Mouse (Mus musculus) forebrain, embryonic 13.5 days (tissue): ENCODE measurements at regions not wholly inside any gene's neighbourhood (a gene's known extent, or its start where the extent isn't known, plus 50 kb on each side); places are given as distances from the start of the nearest gene placed in this dataset.

Source experiments
- ATAC-seq: fragments of 200-750 bp; cut with Nextera tagmentation; 2 replicates; pipeline ENCODE4 v1.8.0; 2017
- H3K27ac ChIP-seq: fragments of 300-500 bp; sonication (generic); 2 replicates; pipeline ENCODE4 v1.5.1; 2015; ENCODE audit warnings: inconsistent platforms, mild to moderate bottlenecking, moderate library complexity
- H3K27me3 ChIP-seq: fragments of 300-500 bp; sonication (generic); 2 replicates; pipeline ENCODE4 v1.6.1; 2015; ENCODE audit warnings: mild to moderate bottlenecking, inconsistent platforms
- H3K36me3 ChIP-seq: fragments of 300-500 bp; sonication (generic); 2 replicates; pipeline ENCODE4 v1.6.1; 2015; ENCODE audit warnings: mild to moderate bottlenecking, inconsistent platforms; ENCODE audit not compliant: poor library complexity, severe bottlenecking
- H3K4me1 ChIP-seq: fragments of 300-500 bp; sonication (generic); 2 replicates; pipeline ENCODE4 v1.6.1; 2015; ENCODE audit warnings: inconsistent platforms
- H3K4me2 ChIP-seq: fragments of 300-500 bp; sonication (generic); 2 replicates; pipeline ENCODE4 v1.6.1; 2015; ENCODE audit warnings: inconsistent platforms, mild to moderate bottlenecking, moderate library complexity
- H3K4me3 ChIP-seq: fragments of 300-500 bp; sonication (generic); 2 replicates; pipeline ENCODE4 v1.5.1; 2015; ENCODE audit warnings: mild to moderate bottlenecking, inconsistent platforms
- H3K9ac ChIP-seq: fragments of 300-500 bp; sonication (generic); 2 replicates; pipeline ENCODE4 v1.6.1; 2015; ENCODE audit warnings: mild to moderate bottlenecking, inconsistent platforms
- H3K9me3 ChIP-seq: fragments of 300-500 bp; sonication (generic); replicated peaks from 2 replicates; pipeline ENCODE4 v1.6.1; 2016; ENCODE audit warnings: inconsistent platforms
- WGBS: fragments of 180-500 bp; shearing (Covaris S2); methylation state at CpG from one replicate; pipeline ENCODE4 v1.1.7; 2015; 5-methylcytosine and 5-hydroxymethylcytosine counted together

DNA sequence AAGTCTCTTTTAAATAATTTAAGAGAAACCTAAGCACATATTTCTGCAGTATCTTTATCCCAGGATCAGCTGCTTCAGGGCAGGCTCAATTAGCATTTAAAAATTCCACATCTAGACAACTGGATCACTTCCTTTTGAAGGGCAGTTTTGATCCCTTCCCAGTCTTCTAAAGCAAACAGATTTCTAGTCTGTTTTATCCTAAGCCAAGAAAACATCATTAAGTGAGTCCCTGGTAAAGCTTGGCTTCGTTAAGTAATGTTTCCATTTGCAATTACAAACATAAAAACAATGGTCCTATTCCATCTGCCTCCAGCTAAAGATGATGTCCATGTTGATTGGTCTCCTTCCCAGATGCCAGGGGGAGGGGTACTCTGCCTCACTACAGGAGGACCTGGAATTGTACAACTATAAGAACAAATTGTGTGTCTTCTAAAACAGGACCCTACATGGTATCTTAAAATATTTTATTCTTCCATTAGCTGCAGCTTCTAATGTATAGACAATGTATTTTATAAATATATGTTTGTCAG is 779.8 kb upstream of the Tbl1xr1 start:
- H3K9ac ChIP-seq: no peak overlapping the region
- H3K36me3 ChIP-seq: no peaks in the 10 kb centered on the region
- no peaks in the 10 kb centered on the region for H3K9me3 ChIP-seq
- ATAC-seq: peak; percentile 71
- no peaks in the 10 kb centered on the region for H3K27me3 ChIP-seq
- WGBS: 14% methylated on average over 1 of the region's 1 CpGs
- H3K4me3 ChIP-seq: no peak overlapping the region
- H3K4me1 ChIP-seq: 0 out of 2 replicates have a peak, but pooled peaks cover 5% of the 10 kb centered on the region
- H3K27ac ChIP-seq: no peak overlapping the region
- H3K4me2 ChIP-seq: no peak overlapping the region

DNA sequence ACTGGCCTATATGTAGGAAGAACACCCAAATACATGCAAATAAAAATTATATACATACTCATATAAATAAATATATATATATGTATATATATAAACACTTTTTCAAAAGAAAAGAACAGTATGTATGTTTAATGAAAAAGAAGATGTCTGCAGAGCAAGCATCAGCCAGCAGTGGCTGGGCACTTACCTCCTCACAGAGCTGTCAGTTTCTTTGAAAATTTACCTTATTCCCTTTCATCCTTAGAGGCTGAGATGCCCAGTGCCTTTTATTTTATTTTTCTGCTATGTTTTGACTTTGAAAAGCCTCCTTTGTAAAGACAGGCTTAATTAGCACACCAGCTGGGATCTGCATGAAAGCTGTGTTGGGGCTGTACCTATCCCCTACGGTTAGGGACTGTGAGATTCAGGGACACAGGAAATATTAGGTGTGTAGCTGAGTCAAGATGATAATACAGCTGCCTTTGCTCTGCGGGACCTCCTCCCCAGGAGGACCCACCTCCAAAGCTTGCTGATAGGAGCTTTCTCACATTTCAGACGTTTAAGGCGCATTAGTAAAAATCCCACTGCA is 751.0 kb upstream of the Tbl1xr1 start:
- no peak overlapping the region for H3K4me2 ChIP-seq
- ATAC-seq: peak; percentile 73; the same call in 1 of the 2 replicates
- H3K4me1 ChIP-seq: peaks cover 4% of the 10 kb centered on the region
- no peaks in the 10 kb centered on the region for H3K9me3 ChIP-seq
- no peak overlapping the region for H3K4me3 ChIP-seq
- H3K9ac ChIP-seq: no peak overlapping the region
- H3K27me3 ChIP-seq: no peaks in the 10 kb centered on the region
- WGBS: 39% methylated on average over 4 of the region's 4 CpGs
- no peak overlapping the region for H3K27ac ChIP-seq
- no peaks in the 10 kb centered on the region for H3K36me3 ChIP-seq

DNA sequence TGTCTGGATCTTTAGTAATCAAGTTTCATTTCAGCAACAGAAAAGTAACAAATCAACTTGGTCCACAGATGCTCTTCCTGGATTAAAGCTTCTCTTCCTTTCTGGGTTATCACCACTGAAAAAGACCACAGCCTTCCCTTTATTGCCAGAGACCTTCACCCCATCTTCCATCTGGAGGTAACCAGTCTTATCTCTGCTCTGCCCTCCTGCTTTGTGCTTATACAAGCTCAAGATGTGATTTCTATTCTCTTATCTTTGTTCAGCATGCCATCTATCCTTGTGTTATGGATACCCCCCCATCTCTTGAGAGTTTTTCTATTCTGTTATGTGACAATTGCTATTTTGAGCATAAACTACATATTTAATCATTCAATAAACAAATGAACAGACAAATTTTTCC is 734.5 kb upstream of the Tbl1xr1 start:
- H3K9me3 ChIP-seq: no peaks in the 10 kb centered on the region
- no peaks in the 10 kb centered on the region for H3K36me3 ChIP-seq
- H3K4me2 ChIP-seq: no peak overlapping the region
- no peak overlapping the region for H3K9ac ChIP-seq
- ATAC-seq: no peak
- H3K4me3 ChIP-seq: no peak overlapping the region
- H3K27ac ChIP-seq: no peak overlapping the region
- no peaks in the 10 kb centered on the region for H3K27me3 ChIP-seq
- no peaks in the 10 kb centered on the region for H3K4me1 ChIP-seq

DNA sequence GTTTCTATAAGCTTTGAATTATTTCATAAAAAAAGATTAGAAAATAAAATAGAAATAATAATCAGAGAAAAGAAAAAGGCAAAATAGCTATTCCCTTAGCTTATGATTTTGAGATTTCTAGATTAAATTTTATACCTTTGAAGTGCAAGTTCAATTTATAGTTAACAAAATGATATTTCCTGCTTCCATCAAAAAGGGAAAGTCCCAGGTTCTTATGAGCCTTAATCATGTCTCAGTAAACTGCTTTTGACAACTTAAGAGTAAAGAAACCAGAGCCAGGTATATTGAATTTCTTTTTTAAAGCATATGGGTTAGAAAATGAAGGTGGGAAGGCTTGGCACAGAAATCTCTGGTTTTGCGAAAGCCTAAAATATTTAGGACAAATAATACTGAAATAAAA is 733.4 kb upstream of the Tbl1xr1 start:
- H3K9ac ChIP-seq: no peak overlapping the region
- no peaks in the 10 kb centered on the region for H3K36me3 ChIP-seq
- no peaks in the 10 kb centered on the region for H3K4me1 ChIP-seq
- H3K4me3 ChIP-seq: no peak overlapping the region
- no peak for ATAC-seq
- H3K27me3 ChIP-seq: no peaks in the 10 kb centered on the region
- H3K9me3 ChIP-seq: no peaks in the 10 kb centered on the region
- WGBS: 98% methylated on average over 1 of the region's 1 CpGs
- no peak overlapping the region for H3K27ac ChIP-seq
- no peak overlapping the region for H3K4me2 ChIP-seq

DNA sequence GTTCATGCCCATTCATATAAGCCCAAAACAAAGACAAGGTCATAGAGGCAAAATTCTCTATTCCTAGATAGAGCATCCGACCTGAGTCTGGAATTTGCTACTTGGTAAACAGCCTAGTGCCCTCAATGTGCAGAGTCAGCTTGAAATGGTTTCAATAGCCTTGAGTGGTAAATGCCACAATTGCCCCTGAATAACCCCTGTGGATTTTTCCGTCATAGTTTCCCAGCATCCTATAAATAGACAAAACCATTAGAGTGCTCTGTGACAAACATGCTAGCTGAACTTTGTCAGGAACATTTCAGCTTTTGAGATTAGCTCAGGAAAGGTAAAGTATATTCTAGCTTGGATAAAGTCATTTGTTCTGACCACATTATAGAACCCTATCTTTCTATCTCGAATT is 727.0 kb upstream of the Tbl1xr1 start:
- no peak for ATAC-seq
- Histone ChIP-seq H3K9ac (no peak overlapping the region), H3K4me3 (no peak overlapping the region), H3K36me3 (no peaks in the 10 kb centered on the region), H3K27ac (no peak overlapping the region), H3K4me1 (no peaks in the 10 kb centered on the region), H3K9me3 (no peaks in the 10 kb centered on the region), H3K4me2 (no peak overlapping the region), H3K27me3 (no peaks in the 10 kb centered on the region)
- 74% methylated on average over 3 of the region's 3 CpGs for WGBS

DNA sequence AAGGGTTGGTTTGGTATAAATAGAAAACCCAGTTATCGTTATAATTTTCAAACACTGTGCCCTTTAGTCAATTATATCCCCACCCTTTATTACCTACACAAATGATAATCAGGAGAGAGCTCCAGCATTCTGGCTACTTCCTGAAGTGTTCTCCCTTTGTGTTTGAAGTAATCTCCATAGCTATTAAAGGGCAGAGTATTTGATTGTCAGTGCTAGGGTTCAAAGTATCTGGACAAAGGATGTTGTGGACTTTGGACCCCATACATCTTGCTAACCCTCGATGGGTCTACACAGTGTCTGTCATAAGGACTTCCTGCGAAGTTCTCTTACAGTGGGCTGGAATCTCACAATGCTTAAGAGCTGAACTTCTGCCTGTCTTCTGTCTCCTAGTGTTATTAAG is 720.3 kb upstream of the Tbl1xr1 start:
- Histone ChIP-seq H3K27me3 (no peaks in the 10 kb centered on the region), H3K27ac (peak overlapping the region; percentile 63), H3K36me3 (no peaks in the 10 kb centered on the region), H3K4me2 (no peak overlapping the region), H3K4me3 (no peak overlapping the region), H3K9me3 (no peaks in the 10 kb centered on the region), H3K9ac (no peak overlapping the region), H3K4me1 (peaks cover 22% of the 10 kb centered on the region)
- ATAC-seq: peak; percentile 13; the same call in 1 of the 2 replicates
- WGBS: 58% methylated on average over 3 of the region's 3 CpGs

DNA sequence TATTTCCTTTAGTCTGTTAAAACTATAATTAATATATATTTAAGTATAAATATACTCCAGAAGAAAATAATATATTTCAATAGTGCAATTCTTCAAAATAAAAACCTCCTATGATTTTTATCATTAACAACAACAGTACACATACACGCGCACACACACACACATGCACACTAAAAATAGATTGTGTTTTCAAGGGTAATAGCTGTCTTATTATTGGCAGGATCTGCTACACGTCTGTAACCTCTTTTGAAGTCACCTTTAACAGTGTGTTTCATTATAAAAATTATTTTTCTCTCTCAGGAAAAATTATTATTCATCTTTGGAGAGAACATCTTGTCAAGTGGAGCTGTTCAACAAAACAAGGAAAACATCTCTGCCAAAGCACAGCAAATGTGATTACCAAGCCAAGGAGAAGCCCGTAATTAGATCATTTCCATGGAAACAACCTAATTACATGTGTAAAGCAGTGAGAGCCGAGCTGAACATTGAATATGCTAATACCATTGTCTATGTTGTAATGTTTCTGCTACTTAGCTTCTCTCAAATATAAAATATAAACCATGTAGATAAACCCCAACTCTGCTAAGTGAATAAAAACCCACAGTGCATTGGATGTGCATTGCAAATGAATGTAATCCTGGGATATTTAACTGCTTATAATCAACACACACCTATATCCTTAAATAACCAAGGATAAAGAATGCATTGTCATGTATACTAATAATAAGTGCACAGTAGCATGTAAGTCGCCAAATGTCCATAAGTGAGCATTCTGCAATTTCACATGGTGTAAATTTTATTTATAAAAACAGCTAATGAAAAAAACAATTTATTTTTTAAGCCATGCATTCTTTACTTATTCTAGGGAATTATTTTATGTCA is 719.4 kb upstream of the Tbl1xr1 start:
- peak overlapping the region; percentile 63 for H3K27ac ChIP-seq
- H3K4me3 ChIP-seq: no peak overlapping the region
- ATAC-seq: peak; percentile 97

DNA sequence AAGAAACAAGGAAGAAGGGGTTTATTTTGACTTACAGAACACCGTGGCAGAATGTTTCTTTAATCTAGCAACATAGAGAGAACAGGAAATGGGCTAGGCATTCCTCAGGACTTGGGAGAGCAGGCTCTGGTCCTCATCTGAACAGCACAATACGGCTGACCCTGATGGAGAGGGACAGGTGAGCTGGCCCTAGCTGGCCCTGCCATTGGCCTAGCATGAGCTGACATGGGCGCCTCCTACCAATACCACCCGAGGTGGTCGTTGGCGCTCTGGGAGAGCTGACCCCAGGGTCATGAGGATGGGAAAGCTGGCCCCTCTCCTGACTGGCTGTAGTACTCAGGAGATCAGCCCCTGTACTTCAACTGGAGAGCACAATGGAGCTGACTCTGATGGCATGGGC is 718.4 kb upstream of the Tbl1xr1 start:
- Histone ChIP-seq H3K9ac (no peak overlapping the region), H3K4me2 (no peak overlapping the region), H3K9me3 (no peaks in the 10 kb centered on the region), H3K4me1 (peaks cover 22% of the 10 kb centered on the region), H3K27ac (peak overlapping the region; percentile 48; the same call in 1 of the 2 replicates), H3K4me3 (no peak overlapping the region), H3K36me3 (no peaks in the 10 kb centered on the region), H3K27me3 (no peaks in the 10 kb centered on the region)
- 89% methylated on average over 6 of the region's 6 CpGs for WGBS
- ATAC-seq: no peak

More for the DNA sequence above, 719.4 kb upstream of the Tbl1xr1 start:
- Histone ChIP-seq H3K4me1 (peaks cover 22% of the 10 kb centered on the region), H3K36me3 (no peaks in the 10 kb centered on the region), H3K9me3 (no peaks in the 10 kb centered on the region), H3K27me3 (no peaks in the 10 kb centered on the region), H3K9ac (no peak overlapping the region), H3K4me2 (no peak overlapping the region)
- 29% methylated on average over 6 of the region's 6 CpGs for WGBS

DNA sequence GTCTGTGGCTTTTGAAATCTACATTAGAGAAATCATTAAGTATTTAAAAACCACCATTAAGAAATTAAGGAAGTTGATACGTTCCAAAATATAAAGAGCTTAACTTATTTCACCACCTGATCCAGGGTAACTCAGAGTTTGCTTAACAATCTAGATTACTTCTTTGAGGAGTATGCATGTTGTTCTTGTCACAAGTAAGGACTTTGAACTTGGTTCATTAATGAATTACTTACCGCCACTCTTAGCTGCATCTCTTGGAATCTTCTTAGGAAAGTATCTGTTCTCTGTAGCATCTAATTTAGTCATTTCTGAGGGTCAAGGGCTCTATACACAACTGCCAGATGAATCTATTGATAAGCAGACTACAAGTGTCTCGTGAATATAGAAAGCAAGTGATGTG is 715.4 kb upstream of the Tbl1xr1 start:
- Histone ChIP-seq H3K4me1 (peaks cover 19% of the 10 kb centered on the region), H3K27me3 (no peaks in the 10 kb centered on the region), H3K9ac (no peak overlapping the region), H3K9me3 (no peaks in the 10 kb centered on the region), H3K4me2 (no peak overlapping the region), H3K36me3 (no peaks in the 10 kb centered on the region), H3K27ac (no peak overlapping the region), H3K4me3 (no peak overlapping the region)
- WGBS: 86% methylated on average over 3 of the region's 3 CpGs
- no peak for ATAC-seq

DNA sequence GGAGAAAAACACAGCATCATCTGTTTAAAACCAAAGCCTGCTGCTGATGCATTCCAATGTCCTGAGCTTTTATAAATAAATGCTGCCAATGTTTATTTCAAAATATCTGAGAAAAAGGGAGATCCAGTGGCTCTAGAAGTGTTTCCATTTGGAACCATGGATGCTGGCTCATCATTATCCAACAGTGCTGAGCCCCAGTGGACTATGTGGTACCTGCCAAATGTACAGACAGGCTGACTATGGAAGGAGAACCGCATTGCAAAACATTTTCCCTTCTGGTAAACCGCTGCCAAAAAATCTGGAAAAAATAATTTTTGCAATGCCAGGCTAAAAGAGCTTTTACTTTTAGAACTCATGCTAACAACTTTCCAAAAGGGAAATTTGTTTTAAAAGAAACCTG is 696.6 kb upstream of the Tbl1xr1 start:
- no peak overlapping the region for H3K27ac ChIP-seq
- H3K36me3 ChIP-seq: no peaks in the 10 kb centered on the region
- no peak for ATAC-seq
- no peaks in the 10 kb centered on the region for H3K9me3 ChIP-seq
- H3K4me3 ChIP-seq: no peak overlapping the region
- WGBS: 89% methylated on average over 2 of the region's 2 CpGs
- no peak overlapping the region for H3K9ac ChIP-seq
- H3K4me1 ChIP-seq: no peaks in the 10 kb centered on the region
- no peak overlapping the region for H3K4me2 ChIP-seq
- no peaks in the 10 kb centered on the region for H3K27me3 ChIP-seq

DNA sequence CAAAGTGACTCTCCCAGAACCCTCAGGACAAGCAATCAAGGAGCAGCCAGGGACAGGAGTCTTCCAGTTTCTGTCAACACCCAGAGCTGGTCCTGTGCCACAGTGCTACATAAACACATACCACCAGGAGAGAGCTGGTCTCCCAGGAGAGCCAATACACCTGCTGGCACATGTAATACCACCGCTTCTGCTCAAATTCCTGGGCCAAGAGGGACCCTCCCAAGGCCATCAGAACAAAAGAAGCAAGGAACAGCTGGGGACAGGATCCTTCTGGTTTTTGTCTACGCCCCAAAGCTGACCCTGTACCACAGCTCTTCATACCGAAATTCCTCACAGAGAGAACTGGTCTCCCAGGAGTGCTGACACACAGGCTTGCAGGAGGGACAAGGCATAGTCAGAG is 695.4 kb upstream of the Tbl1xr1 start:
- H3K27ac ChIP-seq: no peak overlapping the region
- ATAC-seq: no peak
- no peaks in the 10 kb centered on the region for H3K4me1 ChIP-seq
- no peaks in the 10 kb centered on the region for H3K27me3 ChIP-seq
- no peak overlapping the region for H3K9ac ChIP-seq
- no peak overlapping the region for H3K4me2 ChIP-seq
- no peak overlapping the region for H3K4me3 ChIP-seq
- no peaks in the 10 kb centered on the region for H3K9me3 ChIP-seq
- H3K36me3 ChIP-seq: no peaks in the 10 kb centered on the region
- 83% methylated on average over 3 of the region's 3 CpGs for WGBS

DNA sequence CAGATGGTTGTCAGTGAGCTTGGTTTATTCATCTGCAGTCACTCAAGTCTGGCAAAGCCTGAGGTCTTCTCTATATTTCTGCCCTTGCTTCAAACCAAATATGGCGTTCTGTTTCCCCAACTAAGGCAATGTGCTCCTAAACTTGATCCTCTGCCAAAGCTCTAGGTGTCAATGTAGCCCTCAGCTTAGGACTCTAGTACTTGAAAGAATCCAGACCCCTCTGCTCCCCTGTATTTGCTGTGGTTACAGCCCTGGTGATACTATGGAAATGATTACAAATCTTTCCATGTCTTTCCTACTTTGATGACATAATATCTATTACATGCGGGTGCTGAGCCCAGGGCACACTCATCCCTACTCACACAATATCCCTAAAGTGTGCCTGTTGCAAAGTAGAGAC is 672.9 kb upstream of the Tbl1xr1 start:
- Histone ChIP-seq H3K9ac (no peak overlapping the region), H3K4me1 (no peaks in the 10 kb centered on the region), H3K27ac (no peak overlapping the region), H3K4me3 (no peak overlapping the region), H3K27me3 (no peaks in the 10 kb centered on the region), H3K36me3 (no peaks in the 10 kb centered on the region), H3K4me2 (no peak overlapping the region), H3K9me3 (no peaks in the 10 kb centered on the region)
- WGBS: 87% methylated on average over 2 of the region's 2 CpGs
- ATAC-seq: no peak
